Mouse (Mus musculus) T-helper 17 cell (primary cell): ENCODE results near the gene Agxt2.

Experiments
- in situ Hi-C, 2 experiments: fragments of 300-600 bp; cut with MboI, MseI; formaldehyde crosslinking; loops; 1 replicate in 1 of 2; 2 replicates in 1 of 2; pipeline ENCODE4 v1.15.1; 2025; ENCODE audit warnings: high pct_unique_total_duplicates in 2 of 2

The Agxt2 gene

DNA sequence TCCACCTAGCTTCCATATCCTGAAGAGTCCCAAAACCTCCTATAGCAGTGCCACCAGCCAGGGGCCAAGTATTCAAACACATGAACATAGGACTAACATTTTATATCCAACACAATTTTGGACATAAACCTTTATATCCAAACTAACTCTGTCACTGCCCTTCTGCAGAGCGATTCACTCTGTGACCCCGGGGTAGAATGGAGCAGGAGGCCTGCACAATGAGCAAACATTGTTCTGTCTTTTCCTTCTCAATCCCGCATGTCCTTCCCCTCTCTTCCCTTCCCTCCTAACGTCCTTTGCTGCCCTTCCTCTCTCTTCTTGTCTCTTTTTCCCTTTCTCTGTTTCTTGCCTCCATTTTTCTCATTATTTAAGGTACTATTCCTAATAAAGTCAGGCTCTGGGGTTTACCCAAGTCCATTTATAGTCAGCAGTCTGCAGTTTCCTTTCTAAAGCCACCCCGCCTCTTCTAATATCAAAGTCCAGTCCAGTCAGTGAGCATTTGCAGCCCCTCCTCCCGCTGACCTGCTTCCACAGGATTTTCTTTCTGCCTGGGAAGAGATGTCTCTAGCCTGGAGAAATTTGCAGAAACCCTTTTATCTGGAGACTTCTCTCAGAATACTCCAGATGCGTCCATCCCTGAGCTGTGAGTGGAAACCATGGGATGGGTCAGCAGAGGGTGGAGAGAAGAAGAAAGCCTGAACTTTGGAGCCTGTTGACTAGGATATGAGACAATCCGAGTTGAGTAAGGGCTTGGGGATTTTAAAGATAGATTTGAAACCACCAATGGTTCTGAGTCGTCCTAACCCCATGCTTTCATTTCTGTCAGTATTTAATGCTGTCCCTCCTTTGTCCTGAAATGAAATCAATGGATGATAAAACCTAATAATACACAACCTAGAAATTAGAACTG, at the start of gene Agxt2:
Gene Agxt2, plus strand, starts transcription at position 494 of the 910 bp plus-strand sequence.
- in situ Hi-C loops = no loop called here

DNA sequence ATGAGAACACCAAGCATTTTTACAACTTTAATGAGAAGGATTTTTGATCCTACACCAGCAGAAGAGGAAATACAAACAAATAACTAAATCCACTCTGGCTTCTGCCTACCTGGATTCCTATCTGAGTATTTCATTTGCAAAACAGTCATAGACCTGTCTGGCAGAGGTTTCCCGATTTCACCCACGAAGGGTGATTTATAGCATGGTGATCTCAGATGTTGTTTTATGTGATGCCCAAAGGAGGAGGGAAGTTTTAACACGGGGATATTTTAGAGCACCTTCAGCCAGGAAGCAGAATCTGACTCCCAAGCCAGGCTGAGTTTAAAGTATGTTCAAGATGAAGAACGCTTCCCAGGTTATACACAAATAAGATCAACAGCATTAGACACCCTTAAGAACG, 46.5 kb upstream of the Agxt2 start:
- in situ Hi-C loops = loop anchor here in 1 of 2 experiments (10.0 kb wide), 2 partner anchors 427 to 857 kb away; no protein-coding TSS in a partner anchor

- in situ Hi-C loops = loop anchor here in 1 of 2 experiments (10.0 kb wide), 2 partner anchors 429 to 859 kb away; no protein-coding TSS in a partner anchor
Measured at GRCm38 (mm10) chr15:10313522-10314455, 44.5 kb upstream of the Agxt2 start.

DNA sequence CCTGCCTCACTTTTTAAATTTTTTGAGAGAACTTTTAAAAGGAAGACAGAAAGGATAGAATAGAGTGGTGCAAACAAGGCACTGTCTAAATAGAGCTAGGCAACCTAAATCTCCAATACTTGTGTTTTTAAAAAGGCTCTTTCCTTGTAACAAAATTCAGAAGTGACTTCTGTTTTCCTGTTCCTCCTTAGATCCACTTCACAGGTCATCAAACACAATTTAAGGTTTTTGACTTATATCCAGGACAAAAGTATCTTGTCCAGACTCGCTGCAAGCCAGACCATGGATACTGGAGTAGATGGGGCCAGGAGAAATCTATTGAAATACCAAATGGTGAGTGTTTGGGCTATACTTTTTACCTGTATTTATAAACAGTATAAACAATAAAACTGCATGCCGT, 33.3 kb upstream of the Agxt2 start, which contains the start of gene Gm21973:
Gene Gm21973, plus strand, starts transcription at position 301 of the 400 bp plus-strand sequence.
- in situ Hi-C loops = no loop called here

DNA sequence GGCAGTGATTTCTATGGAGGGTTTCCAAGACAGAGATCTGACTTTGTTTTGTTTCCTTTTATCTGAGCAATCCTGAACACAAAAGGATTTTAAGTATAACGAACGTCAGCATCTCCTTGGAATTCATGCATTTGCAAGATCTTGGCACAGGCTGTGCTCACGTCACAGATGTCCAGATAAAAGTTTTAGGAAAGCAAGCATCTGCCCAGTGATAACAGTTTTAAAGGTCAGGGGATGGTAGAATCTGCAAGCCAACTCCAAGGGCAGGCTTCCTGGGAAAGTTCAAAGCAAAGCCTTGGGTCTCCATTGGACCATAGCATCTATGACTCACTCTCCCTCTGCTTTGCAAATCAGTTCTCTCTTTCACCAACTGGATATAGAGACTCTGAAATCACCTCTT, 27.7 kb upstream of the Agxt2 start:
- in situ Hi-C loops = no loop called here

- in situ Hi-C loops = no loop called here
Measured at GRCm38 (mm10) chr15:10332566-10332965, 25.8 kb upstream of the Agxt2 start.

DNA sequence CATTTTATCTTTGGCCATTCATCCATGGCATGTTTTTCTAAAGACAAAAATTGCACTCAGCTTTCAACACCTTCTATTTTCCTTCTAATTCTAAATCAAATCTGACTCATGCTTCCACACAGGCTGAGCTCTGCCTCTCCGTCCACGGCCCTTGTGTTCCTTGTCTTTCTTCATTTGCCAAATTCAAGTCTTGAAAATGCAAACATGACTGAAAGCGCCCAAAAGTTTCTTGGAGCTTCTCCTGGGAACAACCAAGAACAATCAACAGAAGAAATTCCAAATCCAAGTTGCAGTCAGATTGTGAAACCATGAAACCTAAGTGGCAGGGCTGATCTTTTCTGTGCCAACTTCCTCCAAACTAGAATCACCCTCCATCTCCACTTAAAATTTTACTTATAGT, 19.7 kb upstream of the Agxt2 start:
- in situ Hi-C loops = no loop called here

DNA sequence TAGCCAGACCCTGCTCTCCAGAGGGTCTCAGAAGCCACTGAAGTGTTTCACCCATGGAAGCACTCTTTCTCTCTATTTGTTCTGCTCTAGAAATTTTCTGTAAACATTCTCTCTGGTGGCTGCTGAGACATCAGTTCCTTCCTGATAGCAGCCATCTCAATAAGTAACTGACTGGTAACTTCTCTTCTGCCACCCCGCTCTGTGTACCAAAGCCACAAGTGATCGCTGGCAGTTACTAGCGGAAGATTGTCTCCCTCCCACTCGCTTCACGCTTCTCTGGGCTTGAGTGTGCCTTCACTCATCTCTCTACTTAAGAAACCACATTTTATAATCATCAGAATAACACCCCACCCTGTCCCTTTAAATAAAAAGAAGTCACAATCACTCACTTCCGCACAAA, 11.3 kb upstream of the Agxt2 start:
- in situ Hi-C loops = loop anchor here in 1 of 2 experiments (5.0 kb wide), 1 partner anchor 70 kb away; no protein-coding TSS in a partner anchor

DNA sequence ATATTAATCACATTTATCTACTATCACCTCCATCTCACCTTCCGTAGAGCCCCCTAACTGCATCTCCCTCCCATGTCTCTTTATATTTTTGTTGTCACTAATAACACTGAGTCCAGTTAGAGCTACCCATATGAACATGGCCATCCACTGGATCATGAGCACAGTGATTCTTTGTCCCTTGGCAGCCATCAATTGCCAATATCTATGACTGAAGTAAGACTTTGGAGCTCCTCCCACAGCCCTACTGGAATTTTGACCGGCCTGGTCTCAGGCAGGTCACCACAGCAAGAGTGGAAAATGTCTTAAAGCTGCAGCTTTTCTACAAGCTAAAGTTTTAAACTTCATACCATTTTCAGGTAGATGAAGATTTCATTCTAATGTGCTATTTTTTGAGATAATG, 8.0 kb downstream of the Agxt2 start:
- in situ Hi-C loops = no loop called here

GRCm38 (mm10) chr15:10375404-10375803, 17.1 kb downstream of the Agxt2 start:
- in situ Hi-C loops = no loop called here

GRCm38 (mm10) chr15:10378338-10378959, 20.1 kb downstream of the Agxt2 start:
- in situ Hi-C loops = no loop called here

DNA sequence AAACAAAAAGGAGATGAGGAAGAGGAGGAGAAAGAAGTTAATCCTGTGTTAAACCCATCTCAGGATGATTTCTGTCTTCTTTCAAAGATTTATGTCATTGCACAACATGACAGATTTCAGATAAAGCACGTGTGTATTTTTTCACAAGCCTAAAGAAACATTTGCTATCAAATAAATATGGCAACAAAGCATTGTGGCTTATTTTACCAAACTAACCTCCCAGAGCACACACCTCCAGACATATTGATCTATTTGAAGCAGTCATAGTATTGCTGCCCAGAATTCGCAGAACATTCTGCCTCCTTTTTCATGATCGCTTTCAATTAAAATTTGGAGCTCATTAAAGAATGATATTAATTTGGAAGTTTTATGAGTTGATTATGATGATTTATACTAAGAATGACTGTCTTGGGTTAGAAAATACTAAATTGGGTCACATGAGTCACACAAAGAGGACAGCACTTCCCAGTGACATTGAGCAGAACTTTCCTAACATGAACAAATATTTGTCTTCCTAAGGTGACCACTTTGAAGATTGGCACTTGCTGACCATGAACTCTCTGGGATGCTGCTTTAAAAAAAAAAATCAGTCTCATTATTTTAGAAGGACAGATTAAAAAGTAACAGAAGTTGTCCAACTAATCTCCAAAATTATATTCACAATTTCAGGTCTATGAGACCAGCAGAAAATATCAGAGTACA, 21.6 kb downstream of the Agxt2 start:
- in situ Hi-C loops = no loop called here

- in situ Hi-C loops = no loop called here
Measured at GRCm38 (mm10) chr15:10387263-10387662, 28.9 kb downstream of the Agxt2 start.

GRCm38 (mm10) chr15:10399795-10400194, 41.5 kb downstream of the Agxt2 start:
- in situ Hi-C loops = no loop called here

- in situ Hi-C loops = no loop called here
Measured at GRCm38 (mm10) chr15:10400415-10400814, 42.1 kb downstream of the Agxt2 start.

DNA sequence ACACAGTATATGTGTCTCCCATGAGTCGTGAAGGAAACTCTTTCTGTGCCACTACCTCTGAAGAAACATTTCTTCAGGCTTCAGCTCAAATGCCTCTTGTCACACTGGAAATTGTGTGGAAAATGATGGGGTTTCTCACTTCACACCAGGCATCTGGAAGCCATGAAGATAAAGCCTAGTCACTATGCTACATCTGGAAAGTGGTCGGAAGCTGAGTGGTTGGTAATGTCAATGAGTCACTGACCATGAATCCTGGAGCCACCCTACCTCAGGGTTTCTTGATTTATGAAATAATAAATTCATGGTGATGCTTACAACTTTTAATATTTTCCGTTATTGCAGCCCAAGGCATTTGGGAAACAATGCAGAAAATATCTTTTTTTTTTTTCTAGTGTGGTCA, 51.5 kb downstream of the Agxt2 start:
- in situ Hi-C loops = no loop called here

GRCm38 (mm10) chr15:10410881-10411280, 52.5 kb downstream of the Agxt2 start:
- in situ Hi-C loops = no loop called here

DNA sequence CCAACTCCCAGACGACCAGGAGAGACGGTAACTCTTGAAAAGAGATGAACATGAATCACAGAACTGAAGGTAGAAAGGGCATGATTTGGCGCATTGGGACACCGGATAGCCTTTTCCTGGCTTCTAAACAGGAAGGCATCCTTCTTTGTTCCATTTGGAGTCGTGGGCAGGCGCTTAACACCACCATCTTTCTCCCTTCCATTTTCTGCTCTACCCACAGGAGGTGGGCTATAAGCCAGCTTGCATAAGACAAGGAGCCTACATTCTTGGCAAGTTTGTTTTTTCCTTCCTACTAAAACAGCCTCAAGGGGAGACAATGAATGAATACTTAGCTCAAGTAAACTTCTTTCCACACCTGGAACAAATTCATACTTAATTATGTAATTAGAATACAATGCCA, 55.3 kb downstream of the Agxt2 start:
- in situ Hi-C loops = no loop called here

- in situ Hi-C loops = no loop called here
Measured at GRCm38 (mm10) chr15:10421138-10421784, 62.9 kb downstream of the Agxt2 start.

- in situ Hi-C loops = no loop called here
Measured at GRCm38 (mm10) chr15:10421785-10422144, 63.4 kb downstream of the Agxt2 start.
